Mouse (Mus musculus) neural tube, embryonic 14.5 days (tissue): ENCODE measurements around the gene Adgrl1. TPM values are rescaled to one million over a fixed set of nuclear protein-coding genes. Genes with fewer than 3 reads are reported as not detected.

Source experiments
- ATAC-seq: fragments of 200-750 bp; cut with Nextera tagmentation; 2 replicates; pipeline ENCODE4 v1.8.0; 2017; ENCODE audit warnings: low read depth, mild to moderate bottlenecking, moderate TSS enrichment, moderate library complexity
- H3K27ac ChIP-seq: fragments of 300-500 bp; sonication (generic); 2 replicates; pipeline ENCODE4 v1.5.1; 2014; ENCODE audit warnings: low read depth, mild to moderate bottlenecking, control low read depth, low read length, moderate library complexity, mixed read lengths
- H3K27me3 ChIP-seq: fragments of 300-500 bp; sonication (generic); 2 replicates; pipeline ENCODE4 v1.6.1; 2014; ENCODE audit warnings: low read length; ENCODE audit not compliant: control insufficient read depth, insufficient read depth
- H3K36me3 ChIP-seq: fragments of 300-500 bp; sonication (generic); 2 replicates; pipeline ENCODE4 v1.6.1; 2014; ENCODE audit warnings: low read length, mixed read lengths; ENCODE audit not compliant: control insufficient read depth, insufficient read depth
- H3K4me1 ChIP-seq: fragments of 300-500 bp; sonication (generic); 2 replicates; pipeline ENCODE4 v1.6.1; 2014; ENCODE audit warnings: low read length; ENCODE audit not compliant: control insufficient read depth, insufficient read depth
- H3K4me2 ChIP-seq: fragments of 300-500 bp; sonication (generic); 2 replicates; pipeline ENCODE4 v1.6.1; 2014; ENCODE audit warnings: mild to moderate bottlenecking, low read depth, low read length, control low read depth
- H3K4me3 ChIP-seq: fragments of 300-500 bp; sonication (generic); 2 replicates; pipeline ENCODE4 v1.5.1; 2014; ENCODE audit warnings: low read depth, low read length, control low read depth, mixed read lengths
- H3K9ac ChIP-seq: fragments of 300-500 bp; sonication (generic); replicated peaks from 2 replicates; pipeline ENCODE4 v1.6.1; 2014; ENCODE audit warnings: low read depth, mild to moderate bottlenecking, control low read depth, low read length, mixed read lengths
- H3K9me3 ChIP-seq: fragments of 300-500 bp; sonication (generic); 2 replicates; pipeline ENCODE4 v1.6.1; 2016; ENCODE audit warnings: low read length; ENCODE audit not compliant: control insufficient read depth
- WGBS: fragments of 180-500 bp; shearing (Covaris S2); extraction: QIAGEN DNeasy Blood & Tissue Kit; methylation state at CpG from one replicate; pipeline ENCODE4 v1.1.7; 2014; 5-methylcytosine and 5-hydroxymethylcytosine counted together
- polyA plus RNA-seq: library from polyadenylated mRNA; unstranded; fragments of >200 nt; fragmentation: Nextera tagmentation; extraction: Ambion mirVana; gene quantifications from 2 replicates; pipeline ENCODE4 v1.2.1, GENCODE M21; 2014

Gene Adgrl1
- polyA plus RNA-seq, 1 experiment from 2014 or later: 75.0 TPM

- Histone ChIP-seq H3K36me3 (no peaks in the 10 kb centered on the region), H3K4me1 (peaks cover 8% of the 10 kb centered on the region; the same call in 1 of the 2 replicates), H3K4me2 (peak overlapping the region; percentile 84), H3K27me3 (no peaks in the 10 kb centered on the region), H3K9ac (0 out of 2 replicates have a peak overlapping the region, but pooled peaks have one; percentile 11), H3K4me3 (peak overlapping the region; percentile 49), H3K27ac (no peak overlapping the region), H3K9me3 (no peaks in the 10 kb centered on the region)
- ATAC-seq: no peak
- WGBS: 3% methylated on average over 15 of the region's 15 CpGs
Measured at GRCm38 (mm10) chr8:83955958-83956218, 56.0 kb downstream of the Adgrl1 start.

GRCm38 (mm10) chr8:83956789-83957188 lies 56.9 kb downstream of the Adgrl1 start:
- H3K27me3 ChIP-seq: no peaks in the 10 kb centered on the region
- H3K4me3 ChIP-seq: no peak overlapping the region
- no peak overlapping the region for H3K9ac ChIP-seq
- no peak overlapping the region for H3K4me2 ChIP-seq
- H3K9me3 ChIP-seq: no peaks in the 10 kb centered on the region
- no peak overlapping the region for H3K27ac ChIP-seq
- peaks cover 8% of the 10 kb centered on the region; the same call in 1 of the 2 replicates for H3K4me1 ChIP-seq
- 19% methylated on average over 1 of the region's 1 CpGs for WGBS
- ATAC-seq: no peak
- no peaks in the 10 kb centered on the region for H3K36me3 ChIP-seq

- Histone ChIP-seq H3K27me3 (no peaks in the 10 kb centered on the region), H3K36me3 (no peaks in the 10 kb centered on the region), H3K9ac (no peak overlapping the region), H3K4me1 (no peaks in the 10 kb centered on the region), H3K27ac (no peak overlapping the region), H3K4me3 (no peak overlapping the region), H3K4me2 (no peak overlapping the region), H3K9me3 (no peaks in the 10 kb centered on the region)
- no peak for ATAC-seq
- WGBS: 90% methylated on average over 5 of the region's 5 CpGs
Measured at GRCm38 (mm10) chr8:83964015-83964765, 64.3 kb downstream of the Adgrl1 start.

DNA sequence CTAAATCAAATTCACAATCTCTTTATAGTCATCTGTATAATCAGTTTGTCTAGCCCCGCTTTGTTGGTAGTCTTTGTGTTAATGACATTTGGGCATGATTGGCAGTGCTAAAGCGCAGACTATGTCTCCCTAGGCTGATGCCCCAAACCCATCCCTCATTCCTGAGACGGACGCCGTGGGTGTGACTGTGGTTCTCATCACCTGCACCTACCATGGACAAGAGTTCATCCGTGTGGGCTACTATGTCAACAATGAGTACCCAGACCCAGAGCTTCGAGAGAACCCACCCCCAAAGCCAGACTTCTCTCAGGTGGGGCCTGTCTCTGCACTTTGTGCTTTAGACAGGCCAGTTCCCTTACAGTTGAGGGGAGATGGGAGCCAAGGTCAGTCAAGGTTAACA lies 67.8 kb downstream of the Adgrl1 start:
- H3K9me3 ChIP-seq: no peaks in the 10 kb centered on the region
- no peak for ATAC-seq
- no peak overlapping the region for H3K9ac ChIP-seq
- WGBS: 94% methylated on average over 7 of the region's 7 CpGs
- no peaks in the 10 kb centered on the region for H3K27me3 ChIP-seq
- H3K4me2 ChIP-seq: no peak overlapping the region
- H3K4me3 ChIP-seq: no peak overlapping the region
- H3K36me3 ChIP-seq: no peaks in the 10 kb centered on the region
- H3K27ac ChIP-seq: no peak overlapping the region
- H3K4me1 ChIP-seq: peaks cover 6% of the 10 kb centered on the region; the same call in 1 of the 2 replicates

- 84% methylated on average over 4 of the region's 4 CpGs for WGBS
- Histone ChIP-seq H3K4me3 (no peak overlapping the region), H3K27me3 (no peaks in the 10 kb centered on the region), H3K9me3 (no peaks in the 10 kb centered on the region), H3K36me3 (no peaks in the 10 kb centered on the region), H3K9ac (no peak overlapping the region), H3K27ac (no peak overlapping the region), H3K4me1 (peaks cover 17% of the 10 kb centered on the region), H3K4me2 (no peak overlapping the region)
- no peak for ATAC-seq
Measured at GRCm38 (mm10) chr8:83971121-83971520, 71.2 kb downstream of the Adgrl1 start.

- Histone ChIP-seq H3K4me1 (peaks cover 17% of the 10 kb centered on the region), H3K9me3 (no peaks in the 10 kb centered on the region), H3K4me3 (peak overlapping the region; percentile 88; the same call in 1 of the 2 replicates), H3K36me3 (no peaks in the 10 kb centered on the region), H3K27me3 (no peaks in the 10 kb centered on the region), H3K27ac (no peak overlapping the region; the same call in 1 of the 2 replicates), H3K4me2 (peak overlapping the region; percentile 64), H3K9ac (peak overlapping the region; percentile 58; the same call in 1 of the 2 replicates)
- ATAC-seq: no peak
- 79% methylated on average over 6 of the region's 6 CpGs for WGBS
Measured at GRCm38 (mm10) chr8:83971661-83972060, 71.8 kb downstream of the Adgrl1 start.

GRCm38 (mm10) chr8:83972150-83973120 lies 72.5 kb downstream of the Adgrl1 start, which contains the start of gene Prkaca:
Gene Prkaca, plus strand, starts transcription at chr8:83972993.
- peak; percentile 99 for ATAC-seq
- WGBS: under 1% methylated on average over 82 of the region's 94 CpGs
- no peaks in the 10 kb centered on the region for H3K9me3 ChIP-seq
- peak within 1 kb of the TSS; percentile 88 for H3K4me3 ChIP-seq
- no peaks in the 10 kb centered on the region for H3K27me3 ChIP-seq
- peak within 1 kb of the TSS; percentile 78 for H3K27ac ChIP-seq
- no peaks in the 10 kb centered on the region for H3K36me3 ChIP-seq
- peak within 1 kb of the TSS; percentile 93 for H3K4me2 ChIP-seq
- H3K9ac ChIP-seq: peak within 1 kb of the TSS; percentile 94
- peaks cover 17% of the 10 kb centered on the region for H3K4me1 ChIP-seq

DNA sequence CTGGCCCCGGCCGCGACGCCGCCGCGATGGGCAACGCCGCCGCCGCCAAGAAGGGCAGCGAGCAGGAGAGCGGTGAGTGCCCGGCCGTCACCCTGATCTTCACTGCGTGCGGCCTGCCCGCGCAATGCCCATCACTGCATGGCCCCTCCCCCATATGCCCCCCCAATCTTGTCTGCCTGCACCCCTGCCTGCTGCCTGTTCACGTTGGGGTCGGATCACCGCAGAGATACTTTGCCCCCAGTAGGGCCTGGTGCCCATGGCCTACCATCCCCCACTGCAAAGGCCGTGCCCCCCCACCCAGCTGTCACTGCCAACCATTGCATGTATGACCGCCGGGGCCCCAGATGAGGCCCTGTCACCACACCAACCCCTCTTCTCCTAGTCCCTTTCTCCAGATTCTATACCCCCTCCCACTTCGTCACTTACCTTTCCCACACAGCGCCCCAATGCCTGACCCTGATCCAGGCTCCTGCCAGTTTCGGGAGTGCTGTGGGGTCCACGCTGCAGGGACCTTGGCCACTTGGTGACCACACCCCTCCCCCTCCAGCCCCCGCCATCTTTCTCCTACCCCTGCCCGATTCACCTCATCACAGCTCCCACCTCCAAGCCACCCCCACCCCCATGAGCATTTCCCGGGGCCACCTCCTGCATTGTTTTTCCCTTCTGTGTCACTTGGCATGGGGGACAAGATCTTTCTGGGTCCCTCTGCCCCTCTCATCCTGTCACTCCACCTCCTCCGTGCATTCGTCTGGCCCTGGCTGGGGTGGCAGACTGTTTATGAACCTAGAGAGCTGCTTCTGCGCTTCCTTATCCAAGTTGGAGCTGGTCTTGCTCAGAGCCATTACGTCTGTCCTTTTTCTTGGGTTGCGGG lies 73.5 kb downstream of the Adgrl1 start:
- peaks cover 17% of the 10 kb centered on the region for H3K4me1 ChIP-seq
- H3K9me3 ChIP-seq: no peaks in the 10 kb centered on the region
- H3K9ac ChIP-seq: peak overlapping the region; percentile 94
- ATAC-seq: peak; percentile 42; the same call in 1 of the 2 replicates
- peak overlapping the region; percentile 71 for H3K27ac ChIP-seq
- no peaks in the 10 kb centered on the region for H3K36me3 ChIP-seq
- H3K4me2 ChIP-seq: peak overlapping the region; percentile 93
- no peaks in the 10 kb centered on the region for H3K27me3 ChIP-seq
- H3K4me3 ChIP-seq: peak overlapping the region; percentile 88
- 2% methylated on average over 36 of the region's 37 CpGs for WGBS
